Mouse (Mus musculus): ENCODE results near the gene Rmi1.

DNA sequence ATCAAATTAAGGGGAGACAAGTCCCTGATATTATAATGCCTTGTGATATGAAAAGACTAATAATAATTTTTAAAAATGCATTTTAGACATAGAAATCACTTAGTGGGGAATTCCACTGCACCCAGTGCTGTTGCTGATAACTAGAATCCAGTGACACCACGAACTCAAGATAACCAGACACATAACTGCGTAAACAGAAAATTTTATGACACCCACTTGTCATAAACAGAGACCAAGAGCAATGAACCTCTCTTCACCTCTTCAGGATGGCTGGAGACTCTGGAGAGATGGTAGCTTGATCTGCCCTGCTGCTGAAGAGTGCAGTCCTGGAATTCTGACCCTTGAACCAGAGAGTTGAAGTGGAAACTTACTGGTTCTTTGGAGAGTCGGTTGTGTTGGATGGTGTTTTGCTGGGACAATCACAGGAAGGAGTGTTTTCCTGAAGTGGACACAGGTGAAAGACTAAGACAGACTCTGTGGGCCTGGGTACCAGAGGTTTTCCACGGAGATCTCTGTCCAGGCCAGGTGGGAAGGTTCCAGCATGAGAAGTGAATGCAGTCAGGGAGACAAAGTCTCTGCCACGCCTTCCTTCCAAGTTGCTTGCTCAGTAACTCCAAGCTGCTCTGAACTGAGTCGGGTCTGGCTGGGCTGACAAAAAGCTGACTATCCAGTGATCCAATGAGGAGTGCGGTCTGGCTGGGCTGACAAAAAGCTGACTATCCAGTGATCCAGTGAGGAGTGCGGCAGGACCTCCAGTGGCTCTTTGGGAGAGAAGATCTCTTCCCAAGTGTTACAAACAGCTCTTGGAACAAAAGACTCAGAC is 37.5 kb upstream of the Rmi1 start:
- TF ChIP-seq CTCF (IDR thresholded peaks at IDR 0.05; ENCODE audit: borderline replicate concordance, extremely low read depth, insufficient read depth, insufficient read length) (no peak), POLR2A (IDR thresholded peaks at IDR 0.05; ENCODE audit: borderline replicate concordance, extremely low read depth, insufficient read depth, insufficient read length, poor library complexity, severe bottlenecking) (no peak)
